Mouse (Mus musculus) embryo, embryonic 10 days (tissue): ENCODE data around the gene C530008M17Rik.

ENCODE experiments used
- DNase-seq: peaks from one replicate; pipeline ENCODE4 v3.0.0-alpha.2; 2015; ENCODE audit warnings: low spot score

The C530008M17Rik gene

DNA sequence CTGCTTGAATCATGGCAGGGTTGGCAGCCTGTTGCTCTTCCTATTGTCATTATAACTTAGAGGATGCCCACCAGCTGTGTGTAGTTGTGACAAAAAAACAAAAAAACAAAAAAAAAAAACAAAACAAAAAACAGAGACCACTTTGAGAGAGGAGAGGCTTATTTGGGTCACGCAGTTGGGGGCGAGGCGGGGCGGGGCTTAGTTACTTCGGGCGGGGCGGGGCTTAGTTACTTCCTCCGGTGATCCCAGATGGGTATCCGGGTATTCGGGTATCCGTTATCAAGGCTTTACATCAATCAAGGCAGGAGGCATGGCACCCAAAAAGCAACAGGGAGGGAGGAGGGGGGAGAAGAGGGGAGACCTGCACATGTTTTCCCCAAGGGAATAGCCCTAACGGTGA is 46.3 kb downstream of the C530008M17Rik start:
- no peak for DNase-seq

GRCm38 (mm10) chr5:76705307-76706173 is 49.2 kb downstream of the C530008M17Rik start:
- DNase-seq: no peak

DNA sequence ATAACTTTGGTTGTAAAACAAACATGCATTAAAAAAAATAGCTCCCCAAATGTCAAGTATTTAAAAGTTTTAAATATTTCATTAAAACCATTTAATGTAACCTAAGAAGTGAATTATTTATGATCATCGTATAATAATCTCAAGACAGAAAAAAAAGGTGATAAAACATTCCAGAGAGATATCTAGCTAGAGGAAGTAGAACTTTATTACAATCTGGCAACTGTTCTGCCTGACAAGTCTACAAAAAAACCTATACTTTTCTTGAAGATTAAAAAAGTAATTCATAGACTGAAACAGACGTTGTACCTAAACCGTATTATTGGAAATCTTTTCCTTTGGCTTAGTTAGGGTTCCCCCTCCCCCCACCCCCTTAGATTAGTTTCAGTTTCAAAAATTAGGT is 50.8 kb downstream of the C530008M17Rik start:
- no peak for DNase-seq

GRCm38 (mm10) chr5:76708004-76708403 is 51.7 kb downstream of the C530008M17Rik start:
- DNase-seq: no peak

GRCm38 (mm10) chr5:76713743-76714142 is 57.4 kb downstream of the C530008M17Rik start:
- no peak for DNase-seq

GRCm38 (mm10) chr5:76719954-76720353 is 63.6 kb downstream of the C530008M17Rik start:
- no peak for DNase-seq

DNA sequence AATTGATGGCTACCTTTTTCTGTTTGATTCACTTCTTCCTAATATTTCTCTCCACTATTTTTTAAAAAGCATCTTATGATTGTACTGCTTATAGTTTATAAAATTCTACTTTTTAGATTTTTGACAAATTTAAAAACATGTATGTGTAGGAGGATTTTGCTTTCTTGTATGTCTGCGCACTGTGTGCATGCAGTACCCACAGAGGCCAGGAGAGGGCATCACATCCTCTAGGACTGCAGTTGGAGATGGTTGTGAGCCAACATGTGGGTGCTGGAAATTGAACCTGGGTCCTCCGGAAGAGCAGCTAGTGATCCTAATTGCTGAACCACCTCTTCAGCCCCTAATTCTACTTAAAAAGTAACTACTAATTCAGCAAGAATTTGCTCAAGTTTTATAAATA is 68.6 kb downstream of the C530008M17Rik start:
- DNase-seq: no peak

GRCm38 (mm10) chr5:76726518-76727103 is 70.3 kb downstream of the C530008M17Rik start:
- no peak for DNase-seq

GRCm38 (mm10) chr5:76733055-76733641 is 76.8 kb downstream of the C530008M17Rik start:
- DNase-seq: no peak

- no peak for DNase-seq
Measured at GRCm38 (mm10) chr5:76741463-76741862, 85.2 kb downstream of the C530008M17Rik start.

GRCm38 (mm10) chr5:76742076-76742475 is 85.8 kb downstream of the C530008M17Rik start:
- DNase-seq: no peak

GRCm38 (mm10) chr5:76744737-76745209 is 88.5 kb downstream of the C530008M17Rik start:
- DNase-seq: no peak

DNA sequence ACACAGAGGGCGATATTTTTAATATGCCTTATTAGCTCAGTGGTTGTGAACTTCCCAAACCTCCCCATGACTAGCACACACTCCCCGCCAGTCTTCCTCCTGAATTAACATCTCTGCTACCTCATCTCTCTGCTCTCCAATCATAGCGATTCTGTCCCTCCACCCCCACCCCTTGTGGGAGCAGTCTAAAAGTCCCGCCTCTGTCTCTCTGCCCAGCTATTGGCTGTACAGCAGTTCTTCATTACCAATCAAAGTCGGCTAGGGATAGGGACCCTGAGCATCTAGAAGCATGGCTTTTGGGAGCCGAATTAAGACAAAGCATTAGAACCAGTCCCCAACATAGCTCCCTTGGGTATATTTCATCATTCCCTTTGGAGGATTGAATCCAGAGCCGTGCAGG is 91.5 kb downstream of the C530008M17Rik start:
- no peak for DNase-seq

DNA sequence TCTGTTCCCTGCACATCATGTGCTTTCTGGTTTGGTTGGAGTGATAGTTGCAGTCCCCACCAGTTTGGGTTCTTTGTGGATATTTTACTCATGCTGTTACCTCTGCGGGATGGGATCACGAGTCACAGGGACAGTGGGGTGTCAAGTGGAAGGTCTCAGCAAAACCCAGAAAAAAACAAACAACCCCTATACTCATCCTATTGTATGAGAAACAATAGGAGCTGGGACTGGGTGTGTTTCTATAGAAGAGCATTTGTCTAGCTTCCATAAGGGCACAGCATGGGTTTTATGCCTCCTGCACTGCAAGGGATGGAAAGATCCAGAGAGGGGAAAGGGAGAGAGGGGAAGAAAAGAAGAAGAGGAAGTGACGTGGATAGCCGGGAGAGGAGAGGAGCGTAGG is 96.0 kb downstream of the C530008M17Rik start:
- no peak for DNase-seq

- DNase-seq: no peak
Measured at GRCm38 (mm10) chr5:76760349-76760748, 104.0 kb downstream of the C530008M17Rik start.

DNA sequence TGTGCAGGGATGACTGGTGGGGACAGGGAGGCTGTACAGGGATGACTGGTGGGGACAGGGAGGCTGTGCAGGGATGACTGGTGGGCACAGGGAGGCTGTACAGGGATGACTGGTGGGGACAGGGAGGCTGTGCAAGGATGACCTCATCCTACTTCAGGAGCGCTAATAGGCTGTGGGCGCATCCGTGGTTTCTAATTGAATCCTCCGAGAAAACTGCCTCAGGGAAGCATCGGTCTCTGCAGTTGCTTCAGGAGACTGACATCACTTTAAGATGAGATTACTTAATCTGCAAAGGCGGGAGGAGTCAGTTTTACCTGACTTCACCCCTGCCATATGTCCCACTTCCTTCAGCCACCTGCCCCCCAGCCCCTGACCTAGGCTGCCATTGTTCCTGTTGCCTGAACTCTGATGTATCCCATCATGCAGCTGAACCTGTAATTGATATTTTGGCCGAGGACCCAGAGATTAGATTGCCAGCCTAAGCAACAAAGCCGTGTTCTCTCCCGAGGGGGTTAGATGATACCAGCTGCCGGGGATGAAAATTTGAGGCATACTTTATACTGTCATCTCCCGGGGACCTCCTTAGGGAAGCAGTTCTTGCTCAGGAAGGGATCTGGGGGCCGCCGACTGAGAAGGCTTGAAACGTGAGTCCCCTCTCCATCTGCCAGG is 105.9 kb downstream of the C530008M17Rik start:
- DNase-seq: no peak

GRCm38 (mm10) chr5:76763148-76763701 is 106.9 kb downstream of the C530008M17Rik start:
- no peak for DNase-seq

DNA sequence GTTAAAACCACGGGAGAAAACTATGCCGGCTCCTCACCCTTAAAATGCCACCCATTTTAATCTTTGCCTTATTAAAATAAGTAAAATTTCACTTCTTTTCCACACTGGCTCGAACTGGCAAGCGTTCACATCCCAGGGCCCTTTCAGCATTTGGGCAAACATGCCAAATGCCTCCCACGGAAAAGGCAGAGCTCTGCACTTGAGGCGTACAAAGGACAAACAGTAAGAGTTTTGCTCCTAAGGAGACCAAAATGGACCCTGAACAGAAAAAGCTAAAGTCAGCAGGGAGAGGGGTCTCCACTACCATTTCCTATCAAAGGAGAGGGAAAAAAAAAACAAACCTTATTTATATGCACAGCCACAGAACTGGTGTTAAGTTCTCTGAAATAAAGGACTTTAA is 107.4 kb downstream of the C530008M17Rik start:
- DNase-seq: no peak

DNA sequence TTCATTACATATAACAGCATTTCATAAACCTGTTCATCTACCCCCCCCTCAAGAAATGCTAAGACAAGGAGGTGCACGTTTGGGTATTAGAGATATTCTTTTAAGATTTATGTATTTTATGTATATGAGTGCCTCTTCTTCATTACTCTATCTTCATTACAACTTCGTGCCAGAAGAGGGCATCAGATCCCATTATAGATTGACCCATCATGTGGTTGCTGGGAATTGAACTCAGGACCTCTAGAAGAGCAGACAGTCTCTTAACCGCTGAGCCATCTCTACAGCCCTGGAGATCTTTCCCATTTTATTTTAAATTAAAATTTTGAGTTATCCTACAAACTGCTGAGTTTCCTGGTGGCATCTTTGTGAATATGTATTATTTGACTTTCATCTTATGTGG is 112.7 kb downstream of the C530008M17Rik start:
- no peak for DNase-seq

GRCm38 (mm10) chr5:76769572-76769971 is 113.3 kb downstream of the C530008M17Rik start:
- DNase-seq: no peak

- DNase-seq: no peak
Measured at GRCm38 (mm10) chr5:76771371-76771770, 115.1 kb downstream of the C530008M17Rik start.

DNA sequence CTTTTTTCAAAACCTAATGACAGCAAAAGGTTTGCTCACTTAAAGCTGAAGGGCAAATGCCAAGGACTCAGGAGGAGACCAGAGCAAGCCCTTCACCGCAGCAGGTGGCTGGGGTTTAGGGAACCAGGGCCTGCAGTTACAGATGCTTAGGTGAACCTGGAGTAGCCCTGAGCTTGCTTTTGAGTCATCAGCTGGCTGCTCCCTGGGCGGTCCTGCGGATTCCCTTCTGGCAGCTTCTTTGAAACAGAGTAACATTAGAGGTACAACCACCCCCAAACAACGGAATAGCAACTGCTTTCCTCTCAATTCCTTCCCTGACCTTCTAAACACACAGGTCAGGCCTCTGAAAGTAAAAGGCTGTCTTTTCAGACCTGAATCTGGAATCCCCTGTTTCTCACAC is 116.5 kb downstream of the C530008M17Rik start:
- DNase-seq: no peak
